Mouse (Mus musculus) R1 (cell line): ENCODE data around the gene Abhd12b.

Experiments
- DNase-seq: peaks from one replicate; pipeline ENCODE4 v3.0.0-alpha.2; 2018; ENCODE audit warnings: low read depth, low spot score

The Abhd12b gene

GRCm38 (mm10) chr12:70153842-70154241, at the start of gene Abhd12b:
Gene Abhd12b (plus strand): TSS chr12:70154142.
- DNase-seq = no peak

- no peak for DNase-seq
Observed at GRCm38 (mm10) chr12:70104199-70104598, 49.7 kb upstream of the Abhd12b start.

- no peak for DNase-seq
Observed at GRCm38 (mm10) chr12:70104776-70105420, 49.0 kb upstream of the Abhd12b start.

GRCm38 (mm10) chr12:70105885-70106284, 48.1 kb upstream of the Abhd12b start:
- DNase-seq = no peak

- DNase-seq = no peak
Observed at GRCm38 (mm10) chr12:70106508-70106907, 47.4 kb upstream of the Abhd12b start.

GRCm38 (mm10) chr12:70108104-70108503, 45.8 kb upstream of the Abhd12b start:
- DNase-seq = no peak

GRCm38 (mm10) chr12:70109921-70110320, 44.0 kb upstream of the Abhd12b start:
- DNase-seq = no peak

GRCm38 (mm10) chr12:70110375-70111116, 43.4 kb upstream of the Abhd12b start:
- DNase-seq = no peak

- no peak for DNase-seq
Observed at GRCm38 (mm10) chr12:70111117-70111366, 42.9 kb upstream of the Abhd12b start.

GRCm38 (mm10) chr12:70111367-70112089, 42.4 kb upstream of the Abhd12b start:
- DNase-seq = peak; percentile 71

GRCm38 (mm10) chr12:70112090-70112383, 41.9 kb upstream of the Abhd12b start:
- no peak for DNase-seq

GRCm38 (mm10) chr12:70113351-70113750, 40.6 kb upstream of the Abhd12b start, which contains the start of gene Nin:
Gene Nin (minus strand): TSS chr12:70113717.
- no peak for DNase-seq

- DNase-seq = no peak
Observed at GRCm38 (mm10) chr12:70117146-70117545, 36.8 kb upstream of the Abhd12b start.

GRCm38 (mm10) chr12:70118721-70119345, 35.1 kb upstream of the Abhd12b start:
- no peak for DNase-seq

GRCm38 (mm10) chr12:70119552-70119951, 34.4 kb upstream of the Abhd12b start:
- no peak for DNase-seq

- DNase-seq = no peak
Observed at GRCm38 (mm10) chr12:70126626-70127025, 27.3 kb upstream of the Abhd12b start.

GRCm38 (mm10) chr12:70129105-70129504, 24.8 kb upstream of the Abhd12b start:
- peak; percentile 46 for DNase-seq

- peak; percentile 18 for DNase-seq
Observed at GRCm38 (mm10) chr12:70131042-70131675, 22.8 kb upstream of the Abhd12b start.

- DNase-seq = no peak
Observed at GRCm38 (mm10) chr12:70134627-70135235, 19.2 kb upstream of the Abhd12b start.

- DNase-seq = no peak
Observed at GRCm38 (mm10) chr12:70136185-70136756, 17.7 kb upstream of the Abhd12b start.

- no peak for DNase-seq
Observed at GRCm38 (mm10) chr12:70137095-70137494, 16.8 kb upstream of the Abhd12b start.
